Mouse (Mus musculus) left cerebral cortex, postnatal 36 days (tissue): ENCODE results near the gene Olfr417. TPM values are rescaled to one million over a fixed set of nuclear protein-coding genes. Genes with fewer than 3 reads are reported as not detected.
"Not testable (repeated sequence)": the region's sequence is repeated elsewhere in the genome, so short reads cannot be mapped to it uniquely, and the experiment has no call there.

Experiments
- DNase-seq, 2 experiments: peaks; one replicate each; pipeline ENCODE4 v3.0.0; 2021 to 2022; ENCODE audit warnings: low spot score in 2 of 2, mixed read lengths in 1 of 2
- intact Hi-C: fragments of 180-260 bp; cut with DNase I; formaldehyde crosslinking; loops from one replicate; pipeline ENCODE4 v1.15.1; 2025
- total RNA-seq, 2 experiments: library from RNA; stranded (reverse); gene quantifications; 2 replicates each; pipeline ENCODE4 v1.2.3; 2021

Gene Olfr417
- not detected for total RNA-seq

GRCm38 (mm10) chr1:174364882-174365451 is at the start of gene Olfr417:
Gene Olfr417, plus strand, starts transcription at chr1:174365122.
- intact Hi-C loops = no loop called here
- no peak for DNase-seq

DNA sequence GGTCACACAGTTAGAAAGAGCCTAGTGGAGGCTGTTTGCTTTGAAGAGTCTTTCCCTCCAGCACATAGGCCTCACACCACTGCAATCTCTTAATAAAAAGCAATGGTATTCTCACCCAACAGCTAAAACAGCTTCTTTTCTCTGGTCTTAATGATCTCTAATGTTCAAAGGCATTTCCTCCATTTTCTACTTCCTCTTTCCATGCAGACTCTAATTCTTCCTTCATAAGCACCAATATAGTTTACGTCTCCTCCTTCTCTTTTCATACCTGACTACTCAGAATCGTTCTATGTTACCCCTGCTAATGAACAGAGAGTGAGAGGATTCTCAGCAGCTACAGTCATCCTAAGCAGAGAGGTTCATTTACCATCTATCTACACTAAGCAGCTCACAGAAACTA is 47.6 kb upstream of the Olfr417 start:
- intact Hi-C loops = no loop called here
- DNase-seq = no peak

DNA sequence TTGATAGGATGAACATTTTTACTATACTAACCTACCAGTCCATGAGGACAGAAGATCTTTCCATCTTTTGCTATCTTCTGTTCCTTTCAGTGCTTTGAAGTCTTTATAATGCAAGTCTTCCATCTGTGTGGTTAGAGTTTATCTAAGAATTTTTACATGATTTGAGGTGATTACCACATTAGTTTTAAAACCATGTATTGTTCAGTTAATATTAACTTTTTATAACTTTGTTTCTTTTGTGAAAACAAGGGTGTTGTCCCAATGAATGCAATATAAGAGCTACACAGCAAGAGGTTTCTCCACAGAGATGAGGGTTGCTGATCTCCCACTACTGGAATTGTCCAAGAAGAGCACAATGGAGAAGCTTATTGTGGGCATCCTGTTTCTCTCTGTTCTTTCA is 34.7 kb upstream of the Olfr417 start, which contains the start of gene Mptx1:
Gene Mptx1, plus strand, starts transcription at position 301 of the 400 bp plus-strand sequence.
- intact Hi-C loops = no loop called here
- no peak for DNase-seq

- intact Hi-C loops, DNase-seq: not testable (repeated sequence)
Observed at GRCm38 (mm10) chr1:174353636-174354035, 11.3 kb upstream of the Olfr417 start.

DNA sequence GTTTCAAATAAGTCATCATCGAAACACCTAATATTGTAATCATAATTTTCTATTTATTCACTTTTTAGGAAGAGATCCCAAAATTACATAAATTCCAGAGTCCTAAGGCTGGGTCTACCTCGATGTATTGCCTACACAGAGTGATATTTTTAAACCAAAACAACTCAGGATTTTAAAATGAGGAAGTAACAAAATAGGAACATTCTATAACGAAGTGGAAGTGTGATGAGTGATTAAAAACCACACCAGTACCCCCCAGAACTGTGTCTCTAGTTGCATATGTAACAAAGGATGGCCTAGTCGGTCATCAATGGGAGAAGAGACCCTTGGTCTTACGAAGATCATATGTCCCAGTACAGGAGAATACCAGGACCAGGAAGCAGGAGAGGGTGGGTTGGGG is 10.3 kb upstream of the Olfr417 start:
- intact Hi-C loops = no loop called here

DNA sequence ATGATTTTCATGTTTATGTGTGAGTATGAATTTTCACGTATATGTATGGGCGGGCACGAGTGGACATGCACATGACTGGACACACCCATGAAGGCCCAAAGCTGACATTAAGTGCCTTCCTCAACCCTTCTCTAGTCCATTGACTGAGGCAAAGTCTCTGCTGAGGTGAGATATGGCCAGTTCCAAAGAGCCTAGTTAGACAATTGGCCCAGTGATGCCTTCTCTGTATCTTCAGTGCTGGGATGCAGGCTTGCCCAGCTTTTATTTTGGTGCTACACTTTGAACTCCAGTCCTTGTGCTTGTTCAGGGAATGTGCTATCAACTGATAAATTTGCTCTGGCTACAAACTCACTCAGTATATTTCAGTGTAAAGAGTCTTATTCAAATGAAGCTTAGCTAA is 8.9 kb downstream of the Olfr417 start:
- intact Hi-C loops = no loop called here
- DNase-seq = no peak

More for the DNA sequence above, 10.3 kb upstream of the Olfr417 start:
- DNase-seq = no peak

DNA sequence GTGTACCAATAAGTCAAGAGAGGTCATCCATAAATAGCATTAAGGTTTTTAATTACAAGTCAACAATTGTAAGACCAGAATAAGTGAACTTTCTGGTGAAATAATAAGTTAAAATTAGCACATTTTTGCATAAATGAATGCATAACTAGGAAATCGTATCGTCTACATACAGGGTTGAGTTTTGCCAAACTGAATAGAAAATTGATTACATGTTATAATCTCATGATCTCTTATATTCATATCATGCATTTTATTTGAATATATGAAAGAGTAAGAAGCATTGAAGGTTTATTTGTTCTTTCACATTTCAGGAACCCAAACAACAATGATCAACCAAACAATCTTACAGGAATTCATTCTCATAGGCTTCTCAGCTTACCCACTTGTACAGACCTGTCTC is 25.8 kb downstream of the Olfr417 start, which contains the start of gene Olfr248:
Gene Olfr248, plus strand, starts transcription at position 301 of the 400 bp plus-strand sequence.
- DNase-seq = no peak
- intact Hi-C loops = no loop called here

GRCm38 (mm10) chr1:174422959-174423358 is 58.0 kb downstream of the Olfr417 start:
- no peak for DNase-seq
- intact Hi-C loops = no loop called here

DNA sequence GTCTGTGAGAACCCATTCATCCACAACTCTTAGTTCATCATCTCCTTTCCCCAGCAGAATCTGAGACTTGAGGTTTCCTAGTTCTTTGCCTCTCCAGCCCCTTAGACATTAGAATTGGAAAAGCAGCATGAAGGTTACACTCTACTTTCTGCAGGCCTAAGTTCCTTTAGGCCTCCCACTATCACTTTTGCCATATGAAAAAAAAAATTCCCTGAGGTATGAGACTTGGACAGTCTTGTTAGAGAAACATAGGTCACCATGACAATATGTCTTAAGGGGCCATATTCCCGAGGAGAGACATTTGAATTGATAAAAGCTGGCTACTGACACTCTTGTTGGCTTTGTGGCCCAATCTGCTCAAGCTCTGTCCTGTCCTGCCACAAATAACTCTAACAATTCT is 58.8 kb downstream of the Olfr417 start, which contains the start of gene Olfr414:
Gene Olfr414, plus strand, starts transcription at position 301 of the 400 bp plus-strand sequence.
- intact Hi-C loops = no loop called here

More for the DNA sequence above, 58.8 kb downstream of the Olfr417 start, which contains the start of gene Olfr414:
- no peak for DNase-seq

Other genes starting within 250 kb of the Olfr417 start
- gene Olfr231, start 244.0 kb upstream of the Olfr417 start, total RNA-seq = not detected
- gene Olfr424, start 233.6 kb upstream of the Olfr417 start, total RNA-seq = not detected
- gene Olfr420, start 209.5 kb upstream of the Olfr417 start, total RNA-seq = not detected
- under 1 TPM; 0.05 to 0.07 TPM for gene Spta1, start 192.3 kb upstream of the Olfr417 start, total RNA-seq
- gene Olfr419, start 113.1 kb upstream of the Olfr417 start, total RNA-seq = not detected
- not detected for gene Mptx1, start 34.6 kb upstream of the Olfr417 start, total RNA-seq
- gene Olfr248, start 25.9 kb downstream of the Olfr417 start, total RNA-seq = not detected
- gene Olfr414, start 58.9 kb downstream of the Olfr417 start, total RNA-seq = not detected
- not detected for gene Olfr220, start 77.0 kb downstream of the Olfr417 start, total RNA-seq
- 10 to 100 TPM; 79.9 to 80.9 TPM for gene Fmn2, start 136.7 kb downstream of the Olfr417 start, total RNA-seq